In genomic region chr17:35027277-35028068, GRCm38 (mm10) we compare ENCODE assay signal across 8 mouse cellular contexts. TPM values are rescaled to one million over a fixed set of nuclear protein-coding genes. Genes with fewer than 3 reads are reported as not detected.
DNase-seq lines count a peak whose midpoint lies in the region; ATAC-seq and TF ChIP-seq lines count a peak whose summit lies in the region.

TSS of gene Sapcd1 (minus strand) at chr17:35028016.

- H3K4me1 ChIP-seq in spleen, adult 2 months (ENCODE audit: control insufficient read depth, insufficient read depth, insufficient read length), result peaks cover 33% of the 10 kb centered on the region
- H3K4me1 ChIP-seq in limb, embryonic 11.5 days (ENCODE audit: control insufficient read depth, insufficient read depth, low read length), result peaks cover 8% of the 10 kb centered on the region

- H3K9me3 ChIP-seq in limb, embryonic 11.5 days (ENCODE audit: control insufficient read depth, low read length), result no peaks in the 10 kb centered on the region

- no peak for ATAC-seq in cerebellum, adult (ENCODE audit: insufficient number of reproducible peaks, low FRiP score, low TSS enrichment)
- ATAC-seq in limb, embryonic 11.5 days (ENCODE audit: insufficient number of reproducible peaks, low FRiP score, low TSS enrichment, low read depth), result peak; percentile 42; the same call in 1 of the 2 replicates

- no peaks in the 10 kb centered on the region for H3K27me3 ChIP-seq in spleen, adult 2 months (ENCODE audit: control insufficient read depth, insufficient read depth, low read length)
- no peaks in the 10 kb centered on the region for H3K27me3 ChIP-seq in limb, embryonic 11.5 days (ENCODE audit: control insufficient read depth, insufficient read depth, low read length)

- H3K9ac ChIP-seq in limb, embryonic 11.5 days (ENCODE audit: low read length), result peak within 1 kb of the TSS; percentile 45; the same call in 1 of the 2 replicates

- DNase-seq in cerebellum, adult 8-10 months, result peak; percentile 25
- DNase-seq in spleen, adult 2 months (ENCODE audit: low read depth in 1 of 2, low spot score in 2 of 2), result no peak
- DNase-seq in spleen, postnatal 14 days (ENCODE audit: low spot score in 2 of 2), result no peak
- DNase-seq in gastrocnemius, postnatal 4 days (ENCODE audit: low spot score in 2 of 2), result peak; percentile 77 to 87
- peak; percentile 43 for DNase-seq in limb, embryonic 11.5 days (ENCODE audit: low spot score)
- DNase-seq in retina, embryonic 14.5 days (ENCODE audit: low spot score), result peak; percentile 83
- no peak for DNase-seq in T-cell, adult 2 months (ENCODE audit: low spot score)

- H3K4me3 ChIP-seq in spleen, adult 2 months (ENCODE audit: extremely low read depth, insufficient read depth, insufficient read length), result no peak within 1 kb of the TSS
- no peak within 1 kb of the TSS for H3K4me3 ChIP-seq in limb, embryonic 11.5 days (ENCODE audit: low read depth, low read length)

- no peak for TF ChIP-seq POLR2A in spleen, adult 2 months (IDR thresholded peaks at IDR 0.05; ENCODE audit: low read depth, low read length)

- no peaks in the 10 kb centered on the region for H3K36me3 ChIP-seq in spleen, adult 2 months (ENCODE audit: control insufficient read depth, insufficient read depth, low read length)
- no peaks in the 10 kb centered on the region for H3K36me3 ChIP-seq in limb, embryonic 11.5 days (ENCODE audit: control insufficient read depth, insufficient read depth, low read length)

- no peak within 1 kb of the TSS for H3K4me2 ChIP-seq in limb, embryonic 11.5 days (ENCODE audit: low read depth, severe bottlenecking)

- TF ChIP-seq CTCF in spleen, adult 2 months (IDR thresholded peaks at IDR 0.05; ENCODE audit: extremely low read depth, insufficient read depth, insufficient read length, insufficient replicate concordance), result peak; percentile 7; the same call in 1 of the 2 replicates

- 31% methylated on average over 13 of the region's 13 CpGs for WGBS in spleen, adult 2 months
- WGBS in limb, embryonic 11.5 days, result 37% methylated on average over 13 of the region's 13 CpGs

- H3K27ac ChIP-seq in spleen, adult 2 months (ENCODE audit: insufficient read depth, low read length), result peak within 1 kb of the TSS; percentile 56
- no peak within 1 kb of the TSS for H3K27ac ChIP-seq in limb, embryonic 11.5 days (replicated peaks; ENCODE audit: low read depth, low read length)

RNA-seq across cellular contexts. Expression of gene Sapcd1, which starts in this region (rescaled TPM):
- polyA plus RNA-seq in spleen, adult 2 months (2012; rRNA removed), result 7.3 and 14.7 TPM in 2 replicates
- 1 to 10 TPM; 5.4 to 6.3 TPM for total RNA-seq in gastrocnemius, postnatal 4 days (2021)
- polyA plus RNA-seq in limb, embryonic 11.5 days (2014; fragmentation: Nextera tagmentation; extraction: Ambion mirVana), result 1.4 TPM in 2 replicates

Comparison
In these comparisons a context has a peak if more than half of its experiments do, and no peak if none do; other contexts are left out.
1. DNase-seq: peak in cerebellum, adult 8-10 months (single experiment), gastrocnemius, postnatal 4 days (2 of 2), limb, embryonic 11.5 days (single experiment) and retina, embryonic 14.5 days (single experiment); none in spleen, adult 2 months (0 of 2), spleen, postnatal 14 days (0 of 2) and T-cell, adult 2 months (single experiment).